Mouse (Mus musculus): ENCODE measurements around the gene Podn. TPM values are rescaled to one million over a fixed set of nuclear protein-coding genes. Genes with fewer than 3 reads are reported as not detected.
A peak's percentile ranks its signal among the peaks of the same experiment; 100 is the strongest.

Gene Podn
- polyA plus RNA-seq, 1 experiment from 2014 or later, result 5.5 TPM

DNA sequence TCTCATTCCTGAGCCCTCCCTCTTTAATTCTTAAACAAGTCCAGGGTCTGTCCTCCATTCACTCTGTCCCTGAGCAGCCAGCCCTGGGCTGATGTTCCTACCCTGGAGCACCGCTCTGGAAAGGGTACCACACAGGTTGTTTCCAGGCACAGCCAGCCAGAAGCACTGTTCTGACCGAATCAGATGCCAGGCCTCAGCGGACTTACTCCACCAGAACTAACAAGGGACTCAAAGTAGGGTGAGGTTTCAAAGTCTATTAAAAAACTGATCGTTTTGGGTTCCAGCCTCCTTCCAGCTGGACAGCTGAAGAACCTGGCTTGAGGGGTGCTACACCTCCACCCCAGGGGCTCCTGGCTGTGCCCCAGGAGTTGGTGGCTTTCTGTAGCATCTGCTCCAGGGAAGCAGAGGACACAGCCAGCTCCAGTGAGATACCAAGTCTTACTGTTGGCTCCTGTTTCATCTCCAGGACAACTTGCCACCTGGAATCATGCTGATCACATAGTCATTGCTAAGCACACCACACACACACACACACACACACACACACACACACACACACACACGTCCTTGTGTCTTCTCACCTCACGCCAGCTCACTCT lies 116.1 kb downstream of the Podn start:
- H3K4me1 ChIP-seq, result peaks cover 33% of the 10 kb centered on the region
- no peak overlapping the region for H3K4me2 ChIP-seq (replicated peaks)
- no peak overlapping the region for H3K9ac ChIP-seq
- ATAC-seq (ENCODE audit: insufficient number of reproducible peaks, low FRiP score, low TSS enrichment, low read depth), result no peak
- no peaks in the 10 kb centered on the region for H3K27me3 ChIP-seq
- 70% methylated on average over 6 of the region's 6 CpGs for WGBS
- no peak overlapping the region for H3K4me3 ChIP-seq (replicated peaks)
- H3K9me3 ChIP-seq (replicated peaks), result no peaks in the 10 kb centered on the region
- peak overlapping the region; percentile 36; the same call in 1 of the 2 replicates for H3K27ac ChIP-seq (replicated peaks)
- H3K36me3 ChIP-seq, result no peaks in the 10 kb centered on the region

DNA sequence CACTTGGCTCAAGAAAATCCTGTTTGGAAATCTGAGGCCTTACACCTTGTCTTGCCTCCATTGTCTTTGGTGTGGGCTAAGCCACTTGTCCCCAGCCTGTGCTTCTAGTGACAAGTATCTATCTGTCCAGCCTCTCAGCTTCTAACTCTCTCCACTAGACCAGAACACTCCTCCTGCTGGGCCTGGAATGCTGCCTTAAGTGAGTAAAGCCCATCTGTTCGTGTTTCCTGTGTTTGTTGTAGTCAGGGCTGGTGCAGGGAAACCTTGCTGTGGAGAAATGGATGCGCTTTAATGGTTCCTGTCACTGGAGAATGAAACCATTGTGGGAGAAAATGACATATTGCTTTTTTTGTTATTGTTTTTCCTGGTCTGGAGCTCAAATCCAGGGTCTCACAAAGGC lies 116.7 kb downstream of the Podn start:
- no peaks in the 10 kb centered on the region for H3K27me3 ChIP-seq
- H3K27ac ChIP-seq (replicated peaks), result peak overlapping the region; percentile 36
- H3K4me1 ChIP-seq, result peaks cover 27% of the 10 kb centered on the region
- WGBS, result 29% methylated on average over 2 of the region's 2 CpGs
- no peak overlapping the region for H3K4me2 ChIP-seq (replicated peaks)
- H3K4me3 ChIP-seq (replicated peaks), result no peak overlapping the region
- no peaks in the 10 kb centered on the region for H3K36me3 ChIP-seq
- H3K9me3 ChIP-seq (replicated peaks), result no peaks in the 10 kb centered on the region
- no peak for ATAC-seq (ENCODE audit: insufficient number of reproducible peaks, low FRiP score, low TSS enrichment, low read depth)
- no peak overlapping the region for H3K9ac ChIP-seq

DNA sequence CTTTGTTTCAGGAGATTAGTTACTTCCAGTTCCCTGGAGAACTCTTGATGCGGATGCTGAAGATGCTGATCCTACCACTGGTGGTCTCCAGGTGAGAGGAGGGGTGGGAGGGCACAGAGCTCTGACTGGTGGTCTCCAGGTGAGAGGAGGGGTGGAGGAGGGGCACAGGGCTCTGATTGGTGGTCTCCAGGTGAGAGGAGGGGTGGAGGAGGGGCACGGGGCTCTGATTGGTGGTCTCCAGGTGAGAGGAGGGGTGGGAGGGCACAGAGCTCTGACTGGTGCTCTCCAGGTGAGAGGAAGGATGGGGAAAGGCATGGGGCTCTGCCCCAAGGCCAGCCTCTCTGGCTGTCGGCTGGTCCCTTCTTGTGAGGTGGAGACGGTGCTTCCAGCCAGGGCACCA lies 118.7 kb downstream of the Podn start:
- H3K4me3 ChIP-seq (replicated peaks), result no peak overlapping the region
- H3K36me3 ChIP-seq, result no peaks in the 10 kb centered on the region
- H3K4me1 ChIP-seq, result peaks cover 13% of the 10 kb centered on the region; the same call in 1 of the 2 replicates
- H3K9ac ChIP-seq, result no peak overlapping the region
- no peaks in the 10 kb centered on the region for H3K27me3 ChIP-seq
- no peak overlapping the region for H3K4me2 ChIP-seq (replicated peaks)
- H3K27ac ChIP-seq (replicated peaks), result no peak overlapping the region
- 43% methylated on average over 4 of the region's 4 CpGs for WGBS
- no peaks in the 10 kb centered on the region for H3K9me3 ChIP-seq (replicated peaks)
- ATAC-seq (ENCODE audit: insufficient number of reproducible peaks, low FRiP score, low TSS enrichment, low read depth), result no peak

DNA sequence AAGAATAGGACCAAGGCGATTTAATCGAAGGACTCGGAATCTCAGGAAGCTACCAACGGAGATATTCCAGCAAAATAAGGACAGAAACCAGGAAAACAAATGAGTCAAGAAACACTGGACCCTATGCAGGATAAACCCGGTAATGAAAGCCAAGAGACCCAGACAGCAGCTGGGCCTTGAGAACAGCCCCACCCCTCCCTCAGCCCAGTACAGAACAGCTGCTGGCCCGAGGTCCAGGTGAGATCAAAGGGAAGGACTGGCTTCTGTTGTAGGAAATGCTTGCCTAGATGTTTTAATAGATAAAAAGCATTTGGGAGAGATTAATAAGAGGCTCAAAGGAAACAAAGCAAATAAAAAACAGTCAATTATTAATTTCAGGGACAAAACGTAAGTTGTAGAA lies 121.2 kb downstream of the Podn start:
- Histone ChIP-seq H3K4me3 (replicated peaks) (no peak overlapping the region), H3K4me1 (peaks cover 10% of the 10 kb centered on the region; the same call in 1 of the 2 replicates), H3K9me3 (replicated peaks) (no peaks in the 10 kb centered on the region), H3K9ac (no peak overlapping the region), H3K27me3 (no peaks in the 10 kb centered on the region), H3K4me2 (replicated peaks) (no peak overlapping the region), H3K27ac (replicated peaks) (no peak overlapping the region), H3K36me3 (no peaks in the 10 kb centered on the region)
- WGBS, result 62% methylated on average over 7 of the region's 7 CpGs
- no peak for ATAC-seq (ENCODE audit: insufficient number of reproducible peaks, low FRiP score, low TSS enrichment, low read depth)

DNA sequence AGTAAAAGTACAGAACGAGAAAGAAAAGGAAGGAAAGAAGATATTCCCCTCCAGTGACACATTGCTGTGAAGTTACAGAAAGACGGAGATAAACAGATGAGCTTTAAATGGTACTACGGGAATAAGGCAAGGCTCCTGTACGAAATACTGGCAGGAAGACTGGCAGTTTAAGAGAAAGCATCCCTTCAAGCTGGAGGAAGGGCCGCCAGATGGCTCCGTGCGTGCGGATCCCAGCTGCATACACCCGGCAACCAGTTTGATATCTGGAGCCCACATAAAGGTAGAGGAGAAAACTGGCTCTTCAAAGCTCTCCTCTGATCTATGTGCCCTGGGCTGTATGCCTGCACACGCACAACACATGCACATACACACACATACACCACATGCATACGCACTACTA lies 121.7 kb downstream of the Podn start:
- Histone ChIP-seq H3K9me3 (replicated peaks) (no peaks in the 10 kb centered on the region), H3K9ac (no peak overlapping the region), H3K4me2 (replicated peaks) (no peak overlapping the region), H3K27ac (replicated peaks) (no peak overlapping the region), H3K4me3 (replicated peaks) (no peak overlapping the region), H3K4me1 (0 out of 2 replicates have a peak, but pooled peaks cover 5% of the 10 kb centered on the region), H3K36me3 (no peaks in the 10 kb centered on the region), H3K27me3 (no peaks in the 10 kb centered on the region)
- ATAC-seq (ENCODE audit: insufficient number of reproducible peaks, low FRiP score, low TSS enrichment, low read depth), result no peak
- 60% methylated on average over 11 of the region's 11 CpGs for WGBS

DNA sequence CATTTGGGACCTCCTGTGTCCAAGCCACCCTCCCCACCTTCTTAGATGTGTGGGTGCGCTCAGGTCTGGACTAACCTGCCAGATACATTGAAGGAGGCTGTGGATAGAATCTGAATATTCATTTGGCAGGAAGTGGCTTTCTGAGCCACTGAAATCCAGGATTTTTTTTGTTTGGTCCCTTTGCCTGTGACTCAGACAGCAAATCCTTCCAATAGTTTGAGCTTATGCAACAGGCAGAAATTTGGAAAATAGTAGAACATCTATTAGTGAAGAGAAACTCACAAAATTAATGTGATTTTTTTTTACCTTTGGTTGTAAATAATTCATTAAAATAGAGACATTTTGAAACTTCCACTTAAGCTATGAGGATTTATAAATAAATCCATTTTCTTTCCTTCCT lies 125.1 kb downstream of the Podn start:
- H3K9ac ChIP-seq, result no peak overlapping the region
- no peaks in the 10 kb centered on the region for H3K9me3 ChIP-seq (replicated peaks)
- no peak overlapping the region for H3K27ac ChIP-seq (replicated peaks)
- H3K4me3 ChIP-seq (replicated peaks), result no peak overlapping the region
- WGBS, result 89% methylated on average over 1 of the region's 1 CpGs
- no peak for ATAC-seq (ENCODE audit: insufficient number of reproducible peaks, low FRiP score, low TSS enrichment, low read depth)
- H3K4me2 ChIP-seq (replicated peaks), result no peak overlapping the region
- H3K36me3 ChIP-seq, result no peaks in the 10 kb centered on the region
- H3K27me3 ChIP-seq, result no peaks in the 10 kb centered on the region
- peaks cover 4% of the 10 kb centered on the region; the same call in 1 of the 2 replicates for H3K4me1 ChIP-seq

DNA sequence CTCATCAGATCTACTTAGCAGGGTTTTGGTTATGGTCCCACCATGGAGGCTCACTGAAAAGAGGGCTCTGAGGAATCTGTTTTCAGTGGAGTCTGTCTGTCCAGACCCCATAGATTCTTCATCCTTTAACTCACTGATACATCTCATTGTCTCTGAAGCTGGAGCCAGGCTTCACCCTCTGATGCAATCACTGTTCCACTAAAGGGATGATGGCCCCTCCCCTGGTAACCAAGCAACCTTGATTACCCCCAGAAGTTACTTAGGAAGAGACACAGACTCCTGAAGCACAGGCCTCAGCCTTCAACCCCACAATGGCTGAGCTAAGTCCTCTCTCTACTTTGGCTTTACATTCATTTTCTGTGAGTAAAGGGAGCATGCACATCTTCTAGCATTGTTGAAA lies 126.5 kb downstream of the Podn start:
- no peaks in the 10 kb centered on the region for H3K36me3 ChIP-seq
- no peak overlapping the region for H3K9ac ChIP-seq
- no peak overlapping the region for H3K4me3 ChIP-seq (replicated peaks)
- no peak for ATAC-seq (ENCODE audit: insufficient number of reproducible peaks, low FRiP score, low TSS enrichment, low read depth)
- H3K27me3 ChIP-seq, result no peaks in the 10 kb centered on the region
- H3K27ac ChIP-seq (replicated peaks), result no peak overlapping the region
- no peaks in the 10 kb centered on the region for H3K9me3 ChIP-seq (replicated peaks)
- peaks cover 4% of the 10 kb centered on the region; the same call in 1 of the 2 replicates for H3K4me1 ChIP-seq
- no peak overlapping the region for H3K4me2 ChIP-seq (replicated peaks)

DNA sequence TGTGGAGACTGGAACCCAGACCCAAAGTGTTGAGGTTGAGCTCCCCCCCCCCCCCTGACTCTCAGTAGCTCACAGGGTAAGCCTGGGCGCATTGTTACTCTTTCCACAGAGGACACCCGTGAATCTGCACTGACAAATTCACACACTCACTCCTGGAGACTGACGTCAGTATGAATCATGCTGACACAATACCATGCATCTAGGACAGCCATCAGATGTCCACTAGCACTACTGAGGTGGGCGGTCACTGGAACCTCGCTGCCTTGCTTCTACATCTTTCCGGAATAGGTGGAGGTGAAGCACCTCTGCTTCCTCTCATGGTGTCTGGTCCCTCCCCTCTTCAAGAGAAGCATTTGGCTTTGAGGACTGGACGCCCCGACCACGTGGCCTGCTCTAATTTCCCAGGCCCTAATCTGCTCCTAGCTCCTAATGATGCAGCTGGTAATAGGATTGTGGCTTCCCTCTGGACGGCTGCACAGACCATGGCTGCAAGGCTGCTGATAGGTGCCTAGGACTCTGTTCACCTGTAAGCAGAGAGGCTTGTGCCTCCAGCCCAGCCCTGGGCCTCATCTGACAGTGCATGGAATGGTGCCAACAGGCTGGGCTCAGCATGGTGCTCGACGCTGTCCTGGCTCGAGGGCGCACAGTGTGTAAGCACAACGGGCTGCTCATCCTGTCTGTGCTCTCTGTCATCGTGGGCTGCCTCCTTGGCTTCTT lies 128.1 kb downstream of the Podn start, which contains the start of gene Slc1a7:
Gene Slc1a7, plus strand, starts transcription at position 367 of the 717 bp plus-strand sequence.
- no peaks in the 10 kb centered on the region for H3K27me3 ChIP-seq
- no peak for ATAC-seq (ENCODE audit: insufficient number of reproducible peaks, low FRiP score, low TSS enrichment, low read depth)
- H3K9me3 ChIP-seq (replicated peaks), result no peaks in the 10 kb centered on the region
- no peak within 1 kb of the TSS for H3K27ac ChIP-seq (replicated peaks)
- H3K4me2 ChIP-seq (replicated peaks), result no peak within 1 kb of the TSS
- H3K36me3 ChIP-seq, result no peaks in the 10 kb centered on the region
- no peak within 1 kb of the TSS for H3K4me3 ChIP-seq (replicated peaks)
- H3K4me1 ChIP-seq, result peaks cover 4% of the 10 kb centered on the region; the same call in 1 of the 2 replicates
- 68% methylated on average over 16 of the region's 16 CpGs for WGBS
- no peak within 1 kb of the TSS for H3K9ac ChIP-seq

DNA sequence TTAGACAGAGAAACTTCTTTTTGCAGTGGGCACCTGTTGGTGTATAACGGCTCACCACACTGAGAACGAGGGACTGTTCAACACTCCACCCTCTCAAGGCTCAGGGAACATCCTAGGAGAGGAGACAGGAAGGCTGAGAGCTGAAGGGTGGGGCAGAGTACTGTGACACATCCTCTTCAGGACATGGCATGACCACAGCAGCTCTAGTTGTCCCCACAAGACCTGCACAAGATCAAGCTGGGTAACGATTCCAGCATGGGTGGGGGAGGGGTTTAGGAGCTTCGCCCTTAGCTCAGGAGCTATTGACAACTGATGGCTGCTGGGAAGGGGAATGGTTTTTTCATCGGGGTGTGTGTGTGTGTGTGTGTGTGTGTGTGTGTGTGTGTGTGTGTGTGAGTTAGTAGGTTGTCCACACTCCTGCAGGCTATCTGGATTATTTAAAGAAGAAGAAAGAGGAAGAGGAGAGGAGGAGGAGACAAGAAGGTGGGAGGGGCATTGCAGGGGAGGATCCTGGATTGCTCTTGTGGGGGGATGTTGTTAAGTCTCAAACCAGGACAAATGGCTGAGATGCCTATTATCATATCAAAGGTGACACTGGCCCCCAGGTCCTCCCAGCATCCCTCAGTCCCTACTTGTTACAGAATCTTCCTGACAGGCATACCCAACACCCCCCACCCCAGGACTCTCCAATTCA lies 129.7 kb downstream of the Podn start:
- Histone ChIP-seq H3K27me3 (no peaks in the 10 kb centered on the region), H3K4me1 (peaks cover 18% of the 10 kb centered on the region), H3K9ac (no peak overlapping the region), H3K36me3 (no peaks in the 10 kb centered on the region), H3K4me2 (replicated peaks) (no peak overlapping the region), H3K4me3 (replicated peaks) (no peak overlapping the region), H3K27ac (replicated peaks) (no peak overlapping the region), H3K9me3 (replicated peaks) (no peaks in the 10 kb centered on the region)
- 48% methylated on average over 5 of the region's 5 CpGs for WGBS
- no peak for ATAC-seq (ENCODE audit: insufficient number of reproducible peaks, low FRiP score, low TSS enrichment, low read depth)

All from embryonic facial prominence, embryonic 15.5 days (tissue).